Mouse (Mus musculus) heart, embryonic 13.5 days (tissue): ENCODE results near the gene Gfpt1. TPM values are rescaled to one million over a fixed set of nuclear protein-coding genes. Genes with fewer than 3 reads are reported as not detected.

Experiments used
- ATAC-seq: fragments of 200-750 bp; cut with Nextera tagmentation; 2 replicates; pipeline ENCODE4 v1.8.0; 2017; ENCODE audit warnings: moderate TSS enrichment; ENCODE audit not compliant: insufficient number of reproducible peaks, low FRiP score, low TSS enrichment; ENCODE audit errors: extremely low read depth
- H3K27ac ChIP-seq: fragments of 300-500 bp; sonication (generic); replicated peaks from 2 replicates; pipeline ENCODE4 v1.5.1; 2015; ENCODE audit warnings: moderate library complexity, mild to moderate bottlenecking, inconsistent platforms
- H3K27me3 ChIP-seq: fragments of 300-500 bp; sonication (generic); replicated peaks from 2 replicates; pipeline ENCODE4 v1.6.1; 2015; ENCODE audit warnings: mild to moderate bottlenecking, inconsistent platforms
- H3K36me3 ChIP-seq: fragments of 300-500 bp; sonication (generic); 2 replicates; pipeline ENCODE4 v1.6.1; 2015; ENCODE audit warnings: mild to moderate bottlenecking, inconsistent platforms
- H3K4me1 ChIP-seq: fragments of 300-500 bp; sonication (generic); 2 replicates; pipeline ENCODE4 v1.6.1; 2015; ENCODE audit warnings: inconsistent platforms
- H3K4me2 ChIP-seq: fragments of 300-500 bp; sonication (generic); 2 replicates; pipeline ENCODE4 v1.6.1; 2015; ENCODE audit warnings: inconsistent platforms, mild to moderate bottlenecking, moderate library complexity
- H3K4me3 ChIP-seq: fragments of 300-500 bp; sonication (generic); 2 replicates; pipeline ENCODE4 v1.5.1; 2015; ENCODE audit warnings: moderate library complexity, mild to moderate bottlenecking, inconsistent platforms
- H3K9ac ChIP-seq: fragments of 300-500 bp; sonication (generic); 2 replicates; pipeline ENCODE4 v1.6.1; 2015; ENCODE audit warnings: inconsistent platforms, mild to moderate bottlenecking, moderate library complexity
- H3K9me3 ChIP-seq: fragments of 300-500 bp; sonication (generic); 2 replicates; pipeline ENCODE4 v1.6.1; 2016; ENCODE audit warnings: inconsistent platforms
- WGBS: fragments of 180-500 bp; shearing (Covaris S2); methylation state at CpG from one replicate; pipeline ENCODE4 v1.1.7; 2015; ENCODE audit warnings: mixed read lengths; 5-methylcytosine and 5-hydroxymethylcytosine counted together
- polyA plus RNA-seq: library from polyadenylated mRNA; unstranded; fragments of >200 nt; fragmentation: Nextera tagmentation; extraction: Ambion mirVana; gene quantifications from 2 replicates; pipeline ENCODE4 v1.2.1, GENCODE M21; 2015

Gene Gfpt1
- polyA plus RNA-seq, 1 experiment from 2014 or later: 11.7 TPM

DNA sequence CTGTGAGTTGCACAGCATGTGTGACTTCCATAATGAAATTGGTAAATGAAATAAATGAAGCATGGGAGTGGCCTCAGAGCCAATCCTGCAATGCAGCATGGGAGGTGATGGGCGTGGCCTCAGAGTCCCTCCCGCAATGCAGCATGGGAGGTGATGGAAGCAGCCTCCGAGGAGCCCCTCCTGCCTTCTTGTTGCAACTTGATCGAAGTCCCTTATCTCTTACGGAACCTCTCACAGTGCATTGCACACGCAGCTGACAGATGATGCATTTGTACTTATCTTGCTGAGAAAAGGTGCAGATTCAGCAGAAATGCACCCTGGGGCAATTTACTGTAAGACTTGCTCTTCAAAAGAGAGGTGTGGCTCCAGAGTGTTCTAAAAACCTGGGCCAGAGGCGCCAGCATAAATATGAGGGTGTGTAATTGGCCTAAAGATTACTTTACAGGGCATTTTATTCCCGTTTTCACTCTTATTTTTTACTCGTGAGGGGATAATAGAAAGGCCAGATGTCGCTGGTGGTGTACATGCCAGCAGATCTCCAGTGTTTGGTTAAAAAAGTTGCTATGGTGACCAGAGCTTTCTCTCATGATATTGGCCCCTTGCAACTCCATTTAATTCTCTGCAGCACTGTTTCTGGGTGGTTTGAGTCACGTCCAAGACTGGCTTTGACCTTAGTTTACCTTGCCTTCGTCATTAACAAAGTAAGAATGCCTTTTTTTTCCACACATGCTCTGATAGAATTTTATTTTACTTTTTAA is 97.3 kb downstream of the Gfpt1 start:
- no peak for ATAC-seq
- H3K27ac ChIP-seq: no peak overlapping the region
- H3K4me1 ChIP-seq: peaks cover 15% of the 10 kb centered on the region
- H3K4me3 ChIP-seq: no peak overlapping the region
- 67% methylated on average over 12 of the region's 12 CpGs for WGBS
- H3K36me3 ChIP-seq: peaks cover 13% of the 10 kb centered on the region
- H3K9ac ChIP-seq: no peak overlapping the region
- no peaks in the 10 kb centered on the region for H3K27me3 ChIP-seq
- no peak overlapping the region for H3K4me2 ChIP-seq
- H3K9me3 ChIP-seq: no peaks in the 10 kb centered on the region

Other genes starting within 250 kb of the Gfpt1 start
- gene Anxa4, start 249.3 kb upstream of the Gfpt1 start, polyA plus RNA-seq: 20.1 and 24.2 TPM in 2 replicates
- 16.1 and 18.2 TPM in 2 replicates for gene Aak1, start 193.3 kb upstream of the Gfpt1 start, polyA plus RNA-seq
- gene Nfu1, start 33.6 kb upstream of the Gfpt1 start, polyA plus RNA-seq: 88.8 and 105 TPM in 2 replicates
- gene D6Ertd527e, start 61.9 kb downstream of the Gfpt1 start, polyA plus RNA-seq: 0.19 and 0.33 TPM in 2 replicates